Mouse (Mus musculus) bone marrow, adult 2 months (tissue): ENCODE measurements at regions not wholly inside any gene's neighbourhood (a gene's known extent, or its start where the extent isn't known, plus 50 kb on each side); places are given as distances from the start of the nearest gene placed in this dataset.

Source experiments
- CTCF ChIP-seq: fragments of 200-500 bp; IDR thresholded peaks from 2 replicates; pipeline ENCODE4 v1.5.1; 2011; ENCODE audit warnings: low read length, control low read depth; ENCODE audit not compliant: control insufficient read depth, insufficient read depth
- POLR2A ChIP-seq: fragments of 200-500 bp; IDR thresholded peaks from 2 replicates; pipeline ENCODE4 v1.6.1; 2011; ENCODE audit warnings: low read depth, mild to moderate bottlenecking, control low read depth, low read length, borderline replicate concordance; ENCODE audit not compliant: control insufficient read depth

DNA sequence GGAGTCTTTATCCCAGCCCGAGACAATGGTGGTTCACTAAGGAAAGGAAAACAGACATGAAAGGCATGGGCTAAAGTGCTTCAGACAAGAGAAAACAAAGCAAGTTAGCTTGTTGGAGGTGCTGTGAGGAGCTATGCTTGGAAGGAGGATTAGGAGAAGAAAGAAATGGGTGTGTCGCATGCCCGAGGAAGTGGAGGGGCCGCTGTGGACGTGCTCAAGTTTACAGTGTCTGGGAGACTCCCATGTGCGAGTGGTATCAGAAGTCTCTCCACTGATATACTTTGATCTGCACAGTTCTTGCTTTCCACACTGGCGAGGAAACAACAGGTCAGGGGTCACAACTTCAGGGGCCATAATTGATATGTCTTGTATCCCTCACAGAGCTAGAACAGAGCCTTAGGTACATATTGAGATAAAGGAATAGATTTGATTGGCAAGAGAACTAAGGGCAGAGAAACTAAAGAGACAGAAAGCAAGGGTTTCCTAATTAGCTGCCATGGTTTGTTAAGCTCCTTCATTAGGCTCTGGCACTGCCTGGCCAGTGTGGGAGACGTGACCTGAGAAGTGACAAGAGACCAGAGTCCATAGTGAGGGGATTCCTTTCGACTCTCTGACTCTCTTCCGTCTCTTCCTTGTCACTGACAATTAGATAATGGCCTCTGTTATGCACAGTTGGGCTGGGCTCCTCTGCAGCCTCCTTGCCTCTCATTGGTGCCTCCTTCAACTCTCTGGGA, 93.1 kb downstream of the Enc1 start:
- TF ChIP-seq CTCF (no peak), POLR2A (no peak)
